ENCODE assay signal across 13 mouse cellular contexts in the genomic region with DNA sequence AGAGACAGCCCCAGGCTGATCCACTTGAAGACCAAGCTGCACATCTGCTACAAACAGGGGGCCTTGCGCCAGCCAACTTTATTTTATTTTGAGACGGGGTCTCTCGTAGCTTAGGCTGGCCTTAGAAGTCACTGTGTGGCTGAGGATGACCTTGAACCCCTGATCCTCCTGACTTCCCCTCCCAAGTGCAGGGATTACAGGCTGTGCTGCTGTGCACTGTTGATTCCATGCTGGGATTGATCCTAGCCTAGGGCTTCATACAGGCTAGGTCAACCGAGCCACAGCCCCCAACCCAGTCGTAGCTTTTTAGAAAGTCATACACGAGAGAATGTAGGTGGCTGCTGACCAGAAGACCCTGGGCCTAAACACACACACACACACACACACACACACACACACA.
DNase-seq lines count a peak whose midpoint lies in the region; ATAC-seq lines count a peak whose summit lies in the region.
"Had no signal": no experiment of that assay in that cellular context is flagged by ENCODE, and none has a peak within 500 bp of the region (broad histone marks: within the 10 kb centered on the region; RNA-seq: fewer than 3 reads in every experiment).

No protein-coding gene starts in this region.

- intact Hi-C loops in heart, postnatal 36 days (cut with DNase I) = no loop called here

- no peaks in the 10 kb centered on the region for H3K27me3 ChIP-seq in heart, embryonic 12.5 days (replicated peaks)
- H3K27me3 ChIP-seq in hindbrain, embryonic 11.5 days (ENCODE audit: control insufficient read depth, insufficient read depth, low read length) = no peaks in the 10 kb centered on the region
- no peaks in the 10 kb centered on the region for H3K27me3 ChIP-seq in midbrain, embryonic 13.5 days

- no peak for ATAC-seq in heart, embryonic 12.5 days (ENCODE audit: insufficient number of reproducible peaks, low FRiP score)
- ATAC-seq in hindbrain, embryonic 11.5 days (ENCODE audit: low FRiP score) = no peak
- no peak for ATAC-seq in midbrain, embryonic 13.5 days

- no peak overlapping the region for H3K4me3 ChIP-seq in heart, embryonic 12.5 days
- H3K4me3 ChIP-seq in hindbrain, embryonic 11.5 days (ENCODE audit: low read depth, low read length) = no peak overlapping the region
- no peak overlapping the region for H3K4me3 ChIP-seq in midbrain, embryonic 13.5 days (replicated peaks)

- no peak overlapping the region for H3K4me2 ChIP-seq in heart, embryonic 12.5 days
- no peak overlapping the region for H3K4me2 ChIP-seq in hindbrain, embryonic 11.5 days (replicated peaks; ENCODE audit: low read depth, low read length)
- peak overlapping the region; percentile 41 for H3K4me2 ChIP-seq in midbrain, embryonic 13.5 days (replicated peaks)
- H3K4me2 ChIP-seq: liver, embryonic 11.5 days had no signal

- H3K36me3 ChIP-seq in heart, embryonic 12.5 days = no peaks in the 10 kb centered on the region
- H3K36me3 ChIP-seq in hindbrain, embryonic 11.5 days (ENCODE audit: control insufficient read depth, insufficient read depth, low read length) = no peaks in the 10 kb centered on the region
- H3K36me3 ChIP-seq in midbrain, embryonic 13.5 days = no peaks in the 10 kb centered on the region

- 59% methylated on average over 6 of the region's 6 CpGs for WGBS in heart, embryonic 12.5 days
- 38% methylated on average over 6 of the region's 6 CpGs for WGBS in hindbrain, embryonic 11.5 days
- 22% methylated on average over 6 of the region's 6 CpGs for WGBS in midbrain, embryonic 13.5 days

- no peak for DNase-seq in heart, postnatal 36 days
- peak; percentile 77 for DNase-seq in R1 (ENCODE audit: low read depth, low spot score)
- no peak for DNase-seq in hindbrain, embryonic 11.5 days (ENCODE audit: low spot score)
- DNase-seq in c-Kit-positive CD71-positive TER-119-positive erythroid progenitor cells, embryonic 14.5 days (ENCODE audit: low spot score) = no peak
- no peak for DNase-seq in right cerebral cortex, adult 2 months (ENCODE audit: low spot score in 2 of 2)
- DNase-seq in left cerebral cortex, adult 8-10 months (ENCODE audit: low spot score in 2 of 2) = no peak
- DNase-seq: cerebellum, adult 9-11 months; gastrocnemius, postnatal 25 days; kidney, adult 11 months; kidney, postnatal 36 days had no signal

- H3K27ac ChIP-seq in heart, embryonic 12.5 days (ENCODE audit: poor library complexity, severe bottlenecking) = no peak overlapping the region
- H3K27ac ChIP-seq in hindbrain, embryonic 11.5 days (ENCODE audit: low read depth, low read length) = peak overlapping the region; percentile 94
- peak overlapping the region; percentile 94 for H3K27ac ChIP-seq in midbrain, embryonic 13.5 days

- H3K9me3 ChIP-seq in heart, embryonic 12.5 days (replicated peaks) = no peaks in the 10 kb centered on the region
- no peaks in the 10 kb centered on the region for H3K9me3 ChIP-seq in hindbrain, embryonic 11.5 days (ENCODE audit: control insufficient read depth, low read length)
- H3K9me3 ChIP-seq in midbrain, embryonic 13.5 days = no peaks in the 10 kb centered on the region

- H3K4me1 ChIP-seq in heart, embryonic 12.5 days (replicated peaks) = peaks cover 98% of the 10 kb centered on the region
- H3K4me1 ChIP-seq in hindbrain, embryonic 11.5 days (replicated peaks; ENCODE audit: control insufficient read depth, insufficient read depth, low read length) = peaks cover 80% of the 10 kb centered on the region
- H3K4me1 ChIP-seq in midbrain, embryonic 13.5 days (replicated peaks) = peaks cover 100% of the 10 kb centered on the region

- H3K9ac ChIP-seq in heart, embryonic 12.5 days = peak overlapping the region; percentile 53; the same call in 1 of the 2 replicates
- H3K9ac ChIP-seq in hindbrain, embryonic 11.5 days (ENCODE audit: low read depth, low read length) = no peak overlapping the region
- H3K9ac ChIP-seq in midbrain, embryonic 13.5 days (replicated peaks) = peak overlapping the region; percentile 64
